Mouse (Mus musculus): ENCODE data around the gene Snap23. TPM values are rescaled to one million over a fixed set of nuclear protein-coding genes. Genes with fewer than 3 reads are reported as not detected.

Gene Snap23
- total RNA-seq, 2 experiments from 2014 or later: 46.6 to 47.3 TPM

- no peak for DNase-seq (ENCODE audit: low spot score)
Measured at GRCm38 (mm10) chr2:120578286-120578685, 10.8 kb downstream of the Snap23 start.

DNA sequence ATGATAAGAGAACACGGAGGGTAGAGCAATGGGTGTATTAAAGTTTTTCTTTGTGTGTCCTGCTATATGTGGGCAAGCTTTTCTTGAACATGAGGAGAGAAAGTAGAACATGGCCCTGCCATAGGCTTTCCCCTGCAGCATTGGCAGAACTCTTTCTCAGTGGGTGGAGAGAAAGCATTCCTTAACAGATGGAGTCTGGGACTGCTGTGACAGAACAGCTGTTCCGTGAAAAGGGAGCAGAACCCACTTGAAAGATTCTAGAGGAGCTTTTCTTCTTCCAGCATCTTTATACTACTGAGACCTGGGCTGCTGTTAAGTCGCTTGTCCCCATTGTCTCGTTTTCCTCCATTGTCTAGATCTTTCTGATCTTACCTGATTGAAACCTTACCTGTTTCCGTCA is 22.3 kb downstream of the Snap23 start:
- no peak for DNase-seq (ENCODE audit: low spot score)

DNA sequence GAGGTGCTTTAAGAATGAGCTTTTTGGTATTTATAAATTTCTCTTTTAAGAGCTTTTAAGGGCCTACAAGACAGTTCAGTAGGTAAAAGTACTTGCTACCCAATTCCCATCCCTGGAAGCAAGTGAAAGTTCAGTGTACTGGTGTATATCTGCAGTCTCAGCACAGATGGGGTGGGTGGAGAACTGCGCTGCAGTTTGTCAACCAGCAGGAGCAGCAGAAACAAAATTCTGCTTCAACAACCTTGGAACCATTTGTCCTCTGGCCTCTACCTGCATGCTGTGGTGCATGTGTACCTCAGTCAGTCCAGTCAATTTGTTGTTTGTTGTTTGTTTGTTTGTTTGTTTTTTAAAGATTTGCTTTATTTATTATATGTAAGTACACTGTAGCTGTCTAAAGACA is 24.8 kb downstream of the Snap23 start:
- no peak for DNase-seq (ENCODE audit: low spot score)

- DNase-seq (ENCODE audit: low spot score): no peak
Measured at GRCm38 (mm10) chr2:120597734-120598133, 30.3 kb downstream of the Snap23 start.

- no peak for DNase-seq (ENCODE audit: low spot score)
Measured at GRCm38 (mm10) chr2:120599506-120599905, 32.0 kb downstream of the Snap23 start.

DNA sequence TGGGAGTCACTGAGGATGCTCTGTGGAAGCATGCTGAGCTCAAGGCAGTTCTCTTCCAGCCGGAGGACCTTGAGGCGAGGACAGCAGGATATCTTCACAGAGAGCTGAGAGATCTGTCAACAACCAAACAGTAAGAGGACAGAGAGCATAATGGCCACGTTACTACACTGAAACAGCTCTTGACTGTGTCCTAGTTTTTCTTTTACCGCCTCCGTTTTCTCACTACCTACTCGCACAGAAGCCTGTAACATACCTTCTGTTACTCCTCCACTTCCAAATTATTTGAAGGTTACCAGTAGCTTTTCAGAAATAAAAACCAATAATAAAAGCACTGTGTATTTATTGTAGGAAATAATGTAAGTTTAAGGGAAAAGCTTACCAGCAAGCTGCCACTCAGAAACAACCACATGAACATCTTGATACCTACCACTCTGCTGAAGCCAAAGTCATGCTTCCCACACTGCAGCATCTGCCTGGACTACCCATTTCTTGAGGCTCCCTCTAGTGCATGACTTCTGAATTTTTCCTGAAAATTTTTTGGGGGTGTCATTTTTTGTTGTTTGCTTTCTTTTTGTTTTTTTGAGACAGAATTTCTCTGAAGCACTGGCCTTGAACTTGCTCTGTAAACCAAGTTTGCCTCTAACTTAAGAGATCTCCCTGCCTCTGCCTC is 38.7 kb downstream of the Snap23 start:
- DNase-seq (ENCODE audit: low spot score): no peak

DNA sequence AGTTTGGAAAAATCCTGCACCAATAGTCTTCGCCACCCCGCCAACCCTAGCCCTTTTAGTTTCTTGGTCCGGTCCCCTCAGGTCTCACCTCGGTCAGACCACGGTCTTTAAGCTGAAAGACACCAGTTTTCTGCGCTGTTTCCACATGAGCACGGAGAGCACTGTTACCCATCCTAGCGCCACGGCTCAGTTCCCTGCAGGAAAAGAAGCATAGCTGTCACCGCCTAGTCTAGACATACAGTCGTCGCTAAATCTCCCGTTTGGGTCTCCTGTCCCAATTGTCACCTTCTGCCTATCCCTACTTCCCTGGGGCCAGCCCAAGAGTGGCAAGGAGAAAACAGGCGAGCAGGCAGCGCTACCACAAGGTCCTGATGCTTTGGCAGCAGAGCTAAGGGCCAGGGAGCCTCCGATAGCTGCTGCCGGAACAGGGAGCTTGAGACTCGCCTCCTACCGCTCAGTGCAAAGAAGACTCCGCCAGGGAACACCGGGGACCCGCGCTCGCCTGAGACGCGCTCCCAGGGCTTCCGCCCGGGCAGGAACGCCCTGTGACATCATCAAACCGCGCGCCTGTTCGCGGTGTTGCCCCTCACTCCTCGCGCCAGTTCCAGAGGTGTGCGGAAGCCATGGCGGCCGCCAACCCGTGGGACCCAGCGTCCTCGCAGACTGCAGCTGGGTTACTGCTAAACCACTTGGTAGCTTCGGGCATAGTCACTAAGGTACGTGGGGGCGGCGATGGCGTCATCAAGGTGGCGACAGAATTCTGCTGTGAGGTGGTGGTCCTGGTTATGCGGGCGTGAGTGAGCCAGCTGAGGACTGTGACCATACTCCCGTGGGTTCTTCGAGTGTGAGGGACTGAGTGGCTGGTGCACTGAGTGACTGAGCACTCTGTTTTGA is 41.6 kb downstream of the Snap23 start, which contains the start of the genes Haus2 and Lrrc57:
TSS of gene Haus2 (plus strand) at position 554 of the 894 bp plus-strand sequence.
TSS of gene Lrrc57 (minus strand) at position 691 of the 894 bp plus-strand sequence.
- DNase-seq (ENCODE audit: low spot score): peak; percentile 88

- no peak for DNase-seq (ENCODE audit: low spot score)
Measured at GRCm38 (mm10) chr2:120616279-120617163, 49.0 kb downstream of the Snap23 start.

- no peak for DNase-seq (ENCODE audit: low spot score)
Measured at GRCm38 (mm10) chr2:120619538-120619937, 52.1 kb downstream of the Snap23 start.

DNA sequence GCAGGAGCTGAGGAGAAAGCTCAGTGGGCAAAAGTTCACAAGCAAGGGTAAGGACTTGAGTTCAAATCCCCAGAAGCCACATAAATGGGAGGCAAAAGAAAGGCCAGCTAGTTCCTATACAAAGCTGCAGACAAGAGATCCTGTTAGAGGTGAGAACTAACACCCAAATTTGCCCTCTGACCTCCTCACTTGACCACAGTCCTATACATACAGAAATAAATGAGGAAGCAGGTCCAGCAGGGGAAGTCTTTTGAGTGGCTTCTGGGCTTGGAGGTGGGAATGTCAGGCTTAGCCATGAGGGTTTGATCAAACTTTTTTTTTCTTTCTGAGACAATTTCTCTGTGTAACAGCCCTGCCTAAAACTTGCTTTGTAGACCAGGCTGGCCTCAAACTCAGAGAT is 55.4 kb downstream of the Snap23 start:
- no peak for DNase-seq (ENCODE audit: low spot score)

DNA sequence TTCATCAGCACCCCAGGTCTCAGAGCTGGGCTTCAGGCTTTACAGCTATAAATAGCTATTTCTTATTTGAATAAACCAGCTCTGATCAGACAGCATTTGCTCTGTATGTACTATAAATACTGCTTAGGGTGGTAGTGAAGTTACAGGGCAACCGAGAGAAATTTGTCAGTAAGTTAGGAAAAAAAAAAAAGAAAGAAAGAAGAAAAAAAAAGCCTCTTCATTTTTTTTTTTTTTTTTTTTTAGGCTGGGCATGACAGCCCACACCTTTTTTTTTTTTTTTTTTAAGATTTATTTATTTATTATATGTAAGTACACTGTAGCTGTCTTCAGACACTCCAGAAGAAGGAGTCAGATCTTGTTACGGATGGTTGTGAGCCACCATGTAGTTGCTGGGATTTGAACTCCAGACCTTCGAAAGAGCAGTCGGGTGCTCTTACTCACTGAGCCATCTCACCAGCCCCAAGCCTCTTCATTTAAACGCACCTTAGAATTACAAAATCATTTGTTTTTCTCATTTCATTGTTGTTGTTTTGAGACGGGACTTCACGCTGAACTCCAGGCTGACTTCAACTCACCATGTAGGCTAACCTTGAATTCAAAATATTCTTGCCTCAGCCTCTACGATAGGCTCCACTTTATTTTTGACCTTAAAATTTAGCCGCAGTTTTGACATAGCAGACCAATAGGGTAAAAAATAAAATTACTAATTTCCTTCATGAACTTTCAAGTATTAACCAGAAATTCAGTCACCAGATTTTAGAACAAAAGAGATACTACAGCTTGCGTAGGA is 60.8 kb downstream of the Snap23 start:
- no peak for DNase-seq (ENCODE audit: low spot score)

DNA sequence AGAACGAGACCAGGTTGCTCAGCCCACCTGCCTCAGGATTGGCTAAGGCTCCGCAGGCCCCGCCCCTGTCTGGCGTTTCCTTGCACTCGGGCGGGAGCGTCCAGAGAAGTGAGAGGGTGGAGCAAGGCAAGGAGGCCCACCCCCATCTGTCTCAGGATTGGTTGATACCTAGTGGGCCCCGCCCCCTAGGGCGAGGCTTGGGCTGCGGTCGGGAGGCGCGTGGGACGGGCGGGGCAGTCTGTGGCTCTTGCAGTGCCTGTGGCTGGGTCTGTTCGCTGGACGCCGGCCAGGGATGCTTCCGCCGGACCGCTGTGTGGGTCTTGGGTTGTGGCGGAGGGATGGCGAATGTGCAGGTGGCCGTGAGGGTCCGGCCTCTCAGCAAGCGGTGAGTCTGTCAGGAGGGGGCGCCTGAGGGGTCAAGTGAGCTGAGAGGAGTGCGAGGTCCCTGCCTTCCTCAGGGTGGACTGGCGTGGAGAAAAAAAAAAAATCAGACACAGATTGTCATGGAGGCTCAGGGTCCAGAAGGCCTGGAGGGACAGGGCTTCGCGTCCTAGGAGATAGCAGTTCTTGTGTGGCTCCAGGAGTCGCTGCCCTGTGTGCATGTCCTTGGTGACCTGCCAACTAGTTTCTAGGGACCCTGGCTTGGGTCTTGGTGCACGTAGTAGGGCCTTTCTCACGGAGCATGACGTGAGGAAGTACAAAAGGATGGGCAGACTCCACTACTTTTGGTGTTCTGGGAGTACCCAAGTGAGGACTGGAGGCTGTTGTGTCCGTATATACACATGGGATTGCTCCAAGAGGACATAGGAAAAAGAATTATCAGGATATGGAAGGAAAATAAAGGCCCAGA is 61.6 kb downstream of the Snap23 start, which contains the start of gene Stard9:
TSS of gene Stard9 (plus strand) at position 236 of the 850 bp plus-strand sequence.
- DNase-seq (ENCODE audit: low spot score): peak; percentile 99

DNA sequence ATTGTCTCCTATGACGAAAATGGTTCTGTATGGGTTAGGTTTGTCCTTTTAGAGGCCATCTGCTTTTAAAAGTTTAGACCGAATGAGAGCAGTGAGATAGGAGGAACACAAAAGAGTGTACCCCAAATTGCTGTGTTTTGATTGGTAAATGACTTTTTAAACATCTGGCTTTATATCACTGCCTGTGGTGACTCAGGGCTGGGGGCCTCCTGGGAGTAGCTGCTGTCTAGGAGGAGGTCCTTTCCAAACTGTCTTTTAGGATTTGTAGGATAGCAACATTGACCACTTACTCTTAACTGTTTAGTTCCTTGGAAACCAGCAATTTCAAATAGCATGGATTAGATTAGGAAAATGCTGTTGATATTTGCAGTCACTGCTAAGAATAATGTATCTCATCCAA is 62.8 kb downstream of the Snap23 start:
- peak; percentile 28 for DNase-seq (ENCODE audit: low spot score)

GRCm38 (mm10) chr2:120630655-120631054 is 63.2 kb downstream of the Snap23 start:
- no peak for DNase-seq (ENCODE audit: low spot score)

- DNase-seq (ENCODE audit: low spot score): no peak
Measured at GRCm38 (mm10) chr2:120631521-120631920, 64.0 kb downstream of the Snap23 start.

- peak; percentile 34 for DNase-seq (ENCODE audit: low spot score)
Measured at GRCm38 (mm10) chr2:120631957-120632356, 64.5 kb downstream of the Snap23 start.

DNA sequence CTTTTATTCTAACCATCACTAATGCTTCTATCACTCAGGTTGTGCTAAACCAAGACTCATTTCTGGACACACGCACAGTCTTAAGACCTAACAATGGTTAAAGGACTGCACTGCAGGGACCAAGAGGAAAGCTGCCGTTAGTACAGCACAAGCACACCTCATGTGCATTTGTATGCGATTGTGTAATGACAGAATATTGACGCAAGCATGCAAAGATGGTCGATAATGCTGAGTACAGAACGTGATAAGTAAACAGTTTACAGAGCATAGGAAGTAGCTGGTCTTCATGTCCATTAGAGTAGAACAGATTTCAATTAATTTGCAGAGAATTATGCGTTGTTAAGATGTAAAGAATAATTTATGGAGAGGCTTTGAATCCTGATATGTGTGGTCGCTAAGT is 73.4 kb downstream of the Snap23 start:
- DNase-seq (ENCODE audit: low spot score): no peak

DNA sequence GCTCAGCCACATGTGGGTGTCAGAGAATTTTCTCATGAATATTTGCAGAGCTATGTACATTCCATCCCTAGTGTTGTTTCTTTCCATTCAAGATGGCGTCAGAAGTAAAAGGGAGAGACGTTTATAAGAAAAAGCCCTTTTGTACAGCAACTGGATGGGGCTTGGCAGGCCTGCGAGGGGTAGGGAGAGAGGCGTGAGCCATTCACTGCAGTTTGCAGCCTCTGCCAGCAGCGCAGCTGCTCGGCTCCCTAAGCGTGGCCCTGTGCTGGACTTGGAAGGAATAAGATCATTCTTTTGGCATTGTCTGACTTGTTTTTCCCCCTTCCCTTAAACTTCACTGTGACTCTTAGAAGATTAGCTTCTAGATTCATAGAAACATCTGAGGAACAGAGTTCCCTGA is 76.4 kb downstream of the Snap23 start:
- peak; percentile 66 for DNase-seq (ENCODE audit: low spot score)

DNA sequence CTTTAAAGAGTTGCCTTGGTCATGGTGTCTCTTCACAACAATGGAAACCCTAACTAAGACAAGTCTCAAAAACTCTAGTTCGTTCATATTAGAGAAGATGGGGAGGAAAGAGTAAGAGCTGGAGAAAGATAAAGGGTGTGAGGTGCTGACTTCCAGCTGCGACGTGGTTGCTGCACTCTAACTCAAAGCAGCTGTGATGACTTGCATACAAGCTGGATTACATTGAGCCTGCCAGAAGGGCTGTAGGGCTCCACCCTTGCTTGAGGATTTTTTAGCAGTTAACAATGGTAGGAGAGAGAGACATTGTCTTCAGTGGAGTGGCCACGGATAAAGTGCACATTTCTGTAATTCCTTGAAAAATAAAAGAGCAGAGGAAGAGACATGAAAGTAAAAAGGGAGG is 79.3 kb downstream of the Snap23 start:
- peak; percentile 55 for DNase-seq (ENCODE audit: low spot score)
